Mouse (Mus musculus) right cerebral cortex, postnatal 25 days (tissue): Measurements from ENCODE around the gene Col3a1.

Source experiments
- DNase-seq: peaks from one replicate; pipeline ENCODE4 v3.0.0; 2022

Gene Col3a1

GRCm38 (mm10) chr1:45311388-45311787, at the start of gene Col3a1:
Col3a1 (plus strand) TSS chr1:45311538.
- no peak for DNase-seq

GRCm38 (mm10) chr1:45269421-45269820, 41.9 kb upstream of the Col3a1 start:
- no peak for DNase-seq

GRCm38 (mm10) chr1:45276006-45276539, 35.3 kb upstream of the Col3a1 start:
- DNase-seq, result no peak

- no peak for DNase-seq
These were observed 23.4 kb upstream of the Col3a1 start for GRCm38 (mm10) chr1:45287954-45288353.

- no peak for DNase-seq
These were observed 21.3 kb upstream of the Col3a1 start for GRCm38 (mm10) chr1:45290037-45290436.

GRCm38 (mm10) chr1:45299394-45300119, 11.8 kb upstream of the Col3a1 start:
- no peak for DNase-seq

GRCm38 (mm10) chr1:45304273-45304672, 7.1 kb upstream of the Col3a1 start:
- DNase-seq, result no peak

- DNase-seq, result no peak
These were observed 2.3 kb upstream of the Col3a1 start for GRCm38 (mm10) chr1:45309015-45309414.

GRCm38 (mm10) chr1:45311962-45312361, 624 bp downstream of the Col3a1 start:
- DNase-seq, result no peak

- no peak for DNase-seq
These were observed 1.5 kb downstream of the Col3a1 start for GRCm38 (mm10) chr1:45312870-45313269.

GRCm38 (mm10) chr1:45313696-45314295, 2.5 kb downstream of the Col3a1 start:
- no peak for DNase-seq

- no peak for DNase-seq
These were observed 4.6 kb downstream of the Col3a1 start for GRCm38 (mm10) chr1:45315767-45316528.

- no peak for DNase-seq
These were observed 6.9 kb downstream of the Col3a1 start for GRCm38 (mm10) chr1:45318241-45318640.

GRCm38 (mm10) chr1:45320861-45321260, 9.5 kb downstream of the Col3a1 start:
- no peak for DNase-seq

- no peak for DNase-seq
These were observed 17.8 kb downstream of the Col3a1 start for GRCm38 (mm10) chr1:45329149-45329548.

GRCm38 (mm10) chr1:45355944-45356343, 44.6 kb downstream of the Col3a1 start:
- no peak for DNase-seq

- DNase-seq, result no peak
These were observed 46.7 kb downstream of the Col3a1 start for GRCm38 (mm10) chr1:45358020-45358419.

GRCm38 (mm10) chr1:45359147-45359546, 47.8 kb downstream of the Col3a1 start:
- no peak for DNase-seq

- DNase-seq, result no peak
These were observed 48.3 kb downstream of the Col3a1 start for GRCm38 (mm10) chr1:45359673-45360072.

GRCm38 (mm10) chr1:45363274-45363673, 51.9 kb downstream of the Col3a1 start:
- DNase-seq, result no peak

- DNase-seq, result no peak
These were observed 54.1 kb downstream of the Col3a1 start for GRCm38 (mm10) chr1:45365427-45365826.

- no peak for DNase-seq
These were observed 68.8 kb downstream of the Col3a1 start for GRCm38 (mm10) chr1:45379992-45380690.

GRCm38 (mm10) chr1:45381866-45382265, 70.5 kb downstream of the Col3a1 start:
- DNase-seq, result no peak
